Mouse (Mus musculus) neural tube, embryonic 15.5 days (tissue): ENCODE data around the gene Olfr449. TPM values are rescaled to one million over a fixed set of nuclear protein-coding genes. Genes with fewer than 3 reads are reported as not detected.

Experiments used
- ATAC-seq: fragments of 200-750 bp; cut with Nextera tagmentation; 2 replicates; pipeline ENCODE4 v1.8.0; 2017; ENCODE audit warnings: mild to moderate bottlenecking, moderate TSS enrichment, moderate library complexity; ENCODE audit not compliant: low FRiP score
- H3K27ac ChIP-seq: fragments of 300-500 bp; sonication (generic); replicated peaks from 2 replicates; pipeline ENCODE4 v1.5.1; 2015; ENCODE audit warnings: mild to moderate bottlenecking, inconsistent platforms
- H3K27me3 ChIP-seq: fragments of 300-500 bp; sonication (generic); replicated peaks from 2 replicates; pipeline ENCODE4 v1.6.1; 2015; ENCODE audit warnings: inconsistent platforms
- H3K36me3 ChIP-seq: fragments of 300-500 bp; sonication (generic); 2 replicates; pipeline ENCODE4 v1.6.1; 2015; ENCODE audit warnings: inconsistent platforms
- H3K4me1 ChIP-seq: fragments of 300-500 bp; sonication (generic); 2 replicates; pipeline ENCODE4 v1.6.1; 2015; ENCODE audit warnings: inconsistent platforms
- H3K4me2 ChIP-seq: fragments of 300-500 bp; sonication (generic); 2 replicates; pipeline ENCODE4 v1.6.1; 2015; ENCODE audit warnings: inconsistent platforms, mild to moderate bottlenecking, moderate library complexity
- H3K4me3 ChIP-seq: fragments of 300-500 bp; sonication (generic); replicated peaks from 2 replicates; pipeline ENCODE4 v1.5.1; 2015; ENCODE audit warnings: mild to moderate bottlenecking, inconsistent platforms
- H3K9ac ChIP-seq: fragments of 300-500 bp; sonication (generic); replicated peaks from 2 replicates; pipeline ENCODE4 v1.6.1; 2015; ENCODE audit warnings: mild to moderate bottlenecking, inconsistent platforms
- H3K9me3 ChIP-seq: fragments of 300-500 bp; sonication (generic); replicated peaks from 2 replicates; pipeline ENCODE4 v1.6.1; 2016; ENCODE audit warnings: inconsistent platforms
- WGBS: fragments of 180-500 bp; shearing (Covaris S2); methylation state at CpG from one replicate; pipeline ENCODE4 v1.1.7; 2015; ENCODE audit warnings: mixed read lengths; 5-methylcytosine and 5-hydroxymethylcytosine counted together
- polyA plus RNA-seq: library from polyadenylated mRNA; unstranded; fragments of >200 nt; fragmentation: Nextera tagmentation; extraction: Ambion mirVana; gene quantifications from 2 replicates; pipeline ENCODE4 v1.2.1, GENCODE M21; 2015

Olfr449 gene
- polyA plus RNA-seq, result not detected in 2 replicates

GRCm38 (mm10) chr6:42834084-42834483 lies at the start of gene Olfr449:
TSS of gene Olfr449 (plus strand) at chr6:42834384.
- H3K4me3 ChIP-seq, result no peak within 1 kb of the TSS
- no peaks in the 10 kb centered on the region for H3K4me1 ChIP-seq
- ATAC-seq, result no peak
- no peak within 1 kb of the TSS for H3K27ac ChIP-seq
- H3K36me3 ChIP-seq, result no peaks in the 10 kb centered on the region
- no peaks in the 10 kb centered on the region for H3K27me3 ChIP-seq
- no peak within 1 kb of the TSS for H3K4me2 ChIP-seq
- no peaks in the 10 kb centered on the region for H3K9me3 ChIP-seq
- no peak within 1 kb of the TSS for H3K9ac ChIP-seq

GRCm38 (mm10) chr6:42784793-42785192 lies 49.4 kb upstream of the Olfr449 start, which contains the start of gene Olfr452:
TSS of gene Olfr452 (plus strand) at chr6:42785093.
- Histone ChIP-seq H3K27ac (no peak within 1 kb of the TSS), H3K9ac (no peak within 1 kb of the TSS), H3K4me3 (no peak within 1 kb of the TSS), H3K27me3 (no peaks in the 10 kb centered on the region), H3K9me3 (no peaks in the 10 kb centered on the region), H3K4me1 (no peaks in the 10 kb centered on the region), H3K4me2 (no peak within 1 kb of the TSS), H3K36me3 (no peaks in the 10 kb centered on the region)
- no peak for ATAC-seq

- Histone ChIP-seq H3K36me3 (no peaks in the 10 kb centered on the region), H3K9me3 (no peaks in the 10 kb centered on the region), H3K9ac (no peak overlapping the region), H3K4me1 (no peaks in the 10 kb centered on the region), H3K27me3 (no peaks in the 10 kb centered on the region), H3K4me2 (no peak overlapping the region), H3K4me3 (no peak overlapping the region), H3K27ac (no peak overlapping the region)
- WGBS, result 50% methylated on average over 4 of the region's 4 CpGs
- peak; percentile 31; the same call in 1 of the 2 replicates for ATAC-seq
These were observed 43.8 kb upstream of the Olfr449 start for GRCm38 (mm10) chr6:42790247-42790948.

- Histone ChIP-seq H3K36me3 (no peaks in the 10 kb centered on the region), H3K9me3 (no peaks in the 10 kb centered on the region), H3K4me3 (no peak overlapping the region), H3K4me2 (no peak overlapping the region), H3K4me1 (no peaks in the 10 kb centered on the region), H3K27ac (no peak overlapping the region), H3K27me3 (no peaks in the 10 kb centered on the region), H3K9ac (no peak overlapping the region)
- peak; percentile 79; the same call in 1 of the 2 replicates for ATAC-seq
- 69% methylated on average over 9 of the region's 9 CpGs for WGBS
These were observed 43.1 kb upstream of the Olfr449 start for GRCm38 (mm10) chr6:42790949-42791556.

- Histone ChIP-seq H3K4me1 (no peaks in the 10 kb centered on the region), H3K9ac (no peak overlapping the region), H3K4me3 (no peak overlapping the region), H3K4me2 (no peak overlapping the region), H3K9me3 (no peaks in the 10 kb centered on the region), H3K27me3 (no peaks in the 10 kb centered on the region), H3K27ac (no peak overlapping the region), H3K36me3 (no peaks in the 10 kb centered on the region)
- no peak for ATAC-seq
- 92% methylated on average over 3 of the region's 3 CpGs for WGBS
These were observed 39.2 kb upstream of the Olfr449 start for GRCm38 (mm10) chr6:42794982-42795381.

- Histone ChIP-seq H3K36me3 (no peaks in the 10 kb centered on the region), H3K9ac (no peak within 1 kb of the TSS), H3K4me1 (no peaks in the 10 kb centered on the region), H3K27me3 (no peaks in the 10 kb centered on the region), H3K4me2 (no peak within 1 kb of the TSS), H3K9me3 (no peaks in the 10 kb centered on the region), H3K4me3 (no peak within 1 kb of the TSS), H3K27ac (no peak within 1 kb of the TSS)
- no peak for ATAC-seq
- 76% methylated on average over 1 of the region's 1 CpGs for WGBS
These were observed 22.5 kb upstream of the Olfr449 start, which contains the start of gene Olfr450 for GRCm38 (mm10) chr6:42811639-42812038. TSS of gene Olfr450 (plus strand) at chr6:42811939.

GRCm38 (mm10) chr6:42860222-42860819 lies 26.1 kb downstream of the Olfr449 start:
- no peaks in the 10 kb centered on the region for H3K27me3 ChIP-seq
- H3K4me1 ChIP-seq, result no peaks in the 10 kb centered on the region
- ATAC-seq, result peak; percentile 63; the same call in 1 of the 2 replicates
- no peaks in the 10 kb centered on the region for H3K9me3 ChIP-seq
- H3K36me3 ChIP-seq, result no peaks in the 10 kb centered on the region
- H3K9ac ChIP-seq, result no peak overlapping the region
- no peak overlapping the region for H3K4me3 ChIP-seq
- no peak overlapping the region for H3K4me2 ChIP-seq
- no peak overlapping the region for H3K27ac ChIP-seq
- WGBS, result 16% methylated on average over 4 of the region's 4 CpGs

- Histone ChIP-seq H3K4me2 (no peak overlapping the region), H3K27ac (no peak overlapping the region), H3K36me3 (no peaks in the 10 kb centered on the region), H3K9ac (no peak overlapping the region), H3K9me3 (no peaks in the 10 kb centered on the region), H3K4me1 (no peaks in the 10 kb centered on the region), H3K4me3 (no peak overlapping the region), H3K27me3 (no peaks in the 10 kb centered on the region)
- no peak for ATAC-seq
- WGBS, result 75% methylated on average over 3 of the region's 3 CpGs
These were observed 35.5 kb downstream of the Olfr449 start for GRCm38 (mm10) chr6:42869695-42870094.

- no peaks in the 10 kb centered on the region for H3K36me3 ChIP-seq
- no peak overlapping the region for H3K9ac ChIP-seq
- ATAC-seq, result no peak
These were observed 42.1 kb downstream of the Olfr449 start for GRCm38 (mm10) chr6:42876323-42876722.

More at GRCm38 (mm10) chr6:42876323-42876722, 42.1 kb downstream of the Olfr449 start:
- Histone ChIP-seq H3K27me3 (no peaks in the 10 kb centered on the region), H3K4me2 (no peak overlapping the region), H3K9me3 (no peaks in the 10 kb centered on the region), H3K27ac (no peak overlapping the region), H3K4me1 (no peaks in the 10 kb centered on the region), H3K4me3 (no peak overlapping the region)

Other genes with a start within 250 kb of the Olfr449 start
- not detected in 2 replicates for gene Tcaf3, start 236.7 kb upstream of the Olfr449 start, polyA plus RNA-seq
- gene Tcaf2, start 189.1 kb upstream of the Olfr449 start, polyA plus RNA-seq, result 2.6 and 4.2 TPM in 2 replicates
- gene Tcaf1, start 124.3 kb upstream of the Olfr449 start, polyA plus RNA-seq, result 188 and 215 TPM in 2 replicates
- gene Olfr453, start 95.0 kb upstream of the Olfr449 start, polyA plus RNA-seq, result not detected in 2 replicates
- gene Olfr38, start 78.0 kb upstream of the Olfr449 start, polyA plus RNA-seq, result not detected in 2 replicates
- gene Olfr452, start 49.3 kb upstream of the Olfr449 start, polyA plus RNA-seq, result not detected in 2 replicates
- gene Olfr450, start 22.4 kb upstream of the Olfr449 start, polyA plus RNA-seq, result not detected in 2 replicates
- not detected in 2 replicates for gene Olfr448, start 56.1 kb downstream of the Olfr449 start, polyA plus RNA-seq
- not detected in 2 replicates for gene Olfr447, start 74.5 kb downstream of the Olfr449 start, polyA plus RNA-seq
- not detected in 2 replicates for gene Olfr446, start 87.0 kb downstream of the Olfr449 start, polyA plus RNA-seq
- gene Olfr444, start 114.7 kb downstream of the Olfr449 start, polyA plus RNA-seq, result not detected in 2 replicates